ENCODE assay signal across 10 mouse cellular contexts in genomic region chr4:86124374-86124773, GRCm38 (mm10).
DNase-seq lines count a peak whose midpoint lies in the region; ATAC-seq and TF ChIP-seq lines count a peak whose summit lies in the region.
"Had no signal": no experiment of that assay in that cellular context is flagged by ENCODE, and none has a peak within 500 bp of the region (broad histone marks: within the 10 kb centered on the region; RNA-seq: fewer than 3 reads in every experiment).

No protein-coding gene starts in this region.

- no peaks in the 10 kb centered on the region for H3K9me3 ChIP-seq in intestine, embryonic 14.5 days (ENCODE audit: control insufficient read depth, low read length)
- no peaks in the 10 kb centered on the region for H3K9me3 ChIP-seq in intestine, postnatal 0 days (ENCODE audit: control insufficient read depth)
- H3K9me3 ChIP-seq: embryonic facial prominence, embryonic 15.5 days; limb, embryonic 13.5 days had no signal

- TF ChIP-seq CTCF in intestine, postnatal 0 days (IDR thresholded peaks at IDR 0.05; ENCODE audit: low read depth): no peak

- peaks cover 18% of the 10 kb centered on the region for H3K4me1 ChIP-seq in intestine, embryonic 14.5 days (replicated peaks; ENCODE audit: control insufficient read depth, insufficient read depth, low read length)
- no peaks in the 10 kb centered on the region for H3K4me1 ChIP-seq in intestine, postnatal 0 days (replicated peaks; ENCODE audit: control insufficient read depth, insufficient read depth, low read length)

- no peak overlapping the region for H3K27ac ChIP-seq in intestine, embryonic 14.5 days (ENCODE audit: low read depth)
- H3K27ac ChIP-seq in intestine, postnatal 0 days (ENCODE audit: low read depth, low read length): no peak overlapping the region
- H3K27ac ChIP-seq: embryonic facial prominence, embryonic 15.5 days; limb, embryonic 13.5 days had no signal

- WGBS in intestine, embryonic 14.5 days: 28% methylated on average over 3 of the region's 3 CpGs
- 53% methylated on average over 3 of the region's 3 CpGs for WGBS in intestine, postnatal 0 days

- no peak for ATAC-seq in intestine, embryonic 14.5 days (replicated peaks; ENCODE audit: low FRiP score, low TSS enrichment, low read depth)
- ATAC-seq in intestine, postnatal 0 days: no peak
- no peak for ATAC-seq in erythroblast, adult 5-6 weeks (replicated peaks; ENCODE audit: low FRiP score, poor library complexity, severe bottlenecking)

- H3K4me2 ChIP-seq in intestine, embryonic 14.5 days (ENCODE audit: low read length): no peak overlapping the region
- no peak overlapping the region for H3K4me2 ChIP-seq in intestine, postnatal 0 days (replicated peaks; ENCODE audit: low read depth)
- H3K4me2 ChIP-seq: embryonic facial prominence, embryonic 15.5 days; limb, embryonic 13.5 days had no signal

- DNase-seq in intestine, embryonic 14.5 days (ENCODE audit: low spot score): peak; percentile 71
- DNase-seq in adrenal gland, adult 2 months: peak; percentile 83
- peak; percentile 77 to 88 for DNase-seq in cerebellum, postnatal 25 days
- DNase-seq in layer of hippocampus, adult 18-20 months (ENCODE audit: low spot score in 2 of 2): peak; percentile 46 to 87
- peak; percentile 27 for DNase-seq in retina, postnatal 1 day
- DNase-seq in gastrocnemius, adult 18-20 months (ENCODE audit: low spot score): no peak

- H3K27me3 ChIP-seq in intestine, embryonic 14.5 days (replicated peaks; ENCODE audit: control insufficient read depth, insufficient read depth, low read length): no peaks in the 10 kb centered on the region
- no peaks in the 10 kb centered on the region for H3K27me3 ChIP-seq in intestine, postnatal 0 days (replicated peaks; ENCODE audit: control insufficient read depth, insufficient read depth, low read length)
- H3K27me3 ChIP-seq: embryonic facial prominence, embryonic 15.5 days; limb, embryonic 13.5 days had no signal

- no peaks in the 10 kb centered on the region for H3K36me3 ChIP-seq in intestine, embryonic 14.5 days (ENCODE audit: control insufficient read depth, insufficient read depth, low read length)
- no peaks in the 10 kb centered on the region for H3K36me3 ChIP-seq in intestine, postnatal 0 days (ENCODE audit: control insufficient read depth, insufficient read depth)
- H3K36me3 ChIP-seq: embryonic facial prominence, embryonic 15.5 days; limb, embryonic 13.5 days had no signal

- H3K9ac ChIP-seq in intestine, embryonic 14.5 days (ENCODE audit: low read length): no peak overlapping the region
- no peak overlapping the region for H3K9ac ChIP-seq in intestine, postnatal 0 days (ENCODE audit: low read depth, low read length)
- H3K9ac ChIP-seq: embryonic facial prominence, embryonic 15.5 days; limb, embryonic 13.5 days had no signal

- H3K4me3 ChIP-seq in intestine, embryonic 14.5 days (ENCODE audit: low read depth, low read length): no peak overlapping the region
- H3K4me3 ChIP-seq in intestine, postnatal 0 days (ENCODE audit: low read depth, low read length): no peak overlapping the region
- H3K4me3 ChIP-seq: embryonic facial prominence, embryonic 15.5 days; limb, embryonic 13.5 days had no signal
